Comparison of ENCODE assay signal across 9 mouse cellular contexts in genomic region chr9:47935299-47935698, GRCm38 (mm10).
DNase-seq lines count a peak whose midpoint lies in the region; TF ChIP-seq lines count a peak whose summit lies in the region.
"Had no signal": no experiment of that assay in that cellular context is flagged by ENCODE, and none has a peak within 500 bp of the region (broad histone marks: within the 10 kb centered on the region; RNA-seq: fewer than 3 reads in every experiment).

No protein-coding gene starts in this region.

- no peak overlapping the region for H3K4me3 ChIP-seq in layer of hippocampus, adult 2 months
- H3K4me3 ChIP-seq: liver, embryonic 13.5 days had no signal

- TF ChIP-seq CTCF in layer of hippocampus, adult 2 months (conservative IDR thresholded peaks at IDR 0.05) = peak; percentile 70

- DNase-seq in adrenal gland, postnatal 14 days = peak; percentile 16
- no peak for DNase-seq in adrenal gland, adult 8-10 months
- no peak for DNase-seq in layer of hippocampus, adult 2 months (ENCODE audit: low spot score in 2 of 2)
- no peak for DNase-seq in layer of hippocampus, adult 9-11 months
- DNase-seq in MN1 (ENCODE audit: low spot score) = peak; percentile 13
- DNase-seq in lung, postnatal 10 days = peak; percentile 11
- DNase-seq in urinary bladder, postnatal 14 days (ENCODE audit: low spot score) = no peak
- DNase-seq in cerebellum, adult 18-20 months = no peak
- DNase-seq: liver, embryonic 13.5 days had no signal

- H3K27ac ChIP-seq in layer of hippocampus, adult 2 months = no peak overlapping the region
- H3K27ac ChIP-seq: liver, embryonic 13.5 days had no signal

Comparison
In these comparisons a context has a peak if more than half of its experiments do, and no peak if none do; other contexts are left out.
1. DNase-seq: peak in adrenal gland, postnatal 14 days (single experiment), MN1 (single experiment) and lung, postnatal 10 days (single experiment); none in adrenal gland, adult 8-10 months (single experiment), layer of hippocampus, adult 2 months (0 of 2), layer of hippocampus, adult 9-11 months (single experiment), urinary bladder, postnatal 14 days (single experiment) and cerebellum, adult 18-20 months (0 of 2).